Mouse (Mus musculus) ES-CJ7 (cell line): ENCODE results near the gene Cd276.
A peak's percentile ranks its signal among the peaks of the same experiment; 100 is the strongest.

Experiments
- DNase-seq: peaks from one replicate; pipeline ENCODE4 v3.0.0; 2011; ENCODE audit warnings: low read depth, low spot score

Gene Cd276

DNA sequence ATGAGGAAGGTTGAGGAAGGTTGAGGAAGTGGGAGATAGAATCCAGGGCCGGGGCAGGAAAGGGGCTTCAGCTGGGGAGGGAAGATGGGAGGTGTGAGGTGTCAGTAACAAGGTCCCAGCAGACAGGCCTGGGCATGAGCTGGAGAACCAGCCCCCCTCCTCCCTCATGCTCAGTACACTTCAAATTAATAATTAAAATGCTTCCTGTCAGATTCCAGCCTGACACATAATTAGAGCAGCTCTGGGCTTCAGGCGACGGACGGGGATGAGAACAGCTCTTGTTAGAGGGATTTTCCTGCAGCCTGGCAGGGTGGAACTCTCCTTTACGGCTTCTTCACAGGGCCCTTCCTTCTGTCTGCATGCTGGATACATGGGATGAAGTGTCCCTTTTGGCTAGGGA is 41.5 kb downstream of the Cd276 start:
- DNase-seq: no peak

DNA sequence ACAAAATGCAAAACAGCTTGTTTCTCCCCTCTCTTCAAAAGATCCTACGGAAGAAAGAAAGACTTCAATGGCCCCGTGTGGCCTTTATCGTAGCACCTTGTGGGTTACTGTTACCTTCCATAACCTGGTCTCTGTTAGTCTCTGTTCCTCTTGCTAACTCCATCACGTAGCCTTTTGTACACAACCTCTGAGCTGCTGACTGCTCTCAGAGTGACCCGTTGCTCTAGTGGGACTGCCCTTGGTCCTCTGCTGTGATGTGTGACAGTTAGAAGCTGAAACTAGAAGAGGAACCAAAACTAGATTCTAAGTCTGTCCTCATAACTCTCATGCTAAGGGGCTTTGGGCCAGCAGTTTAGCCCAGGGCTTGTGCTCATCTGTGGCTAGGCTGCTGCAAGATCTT is 44.8 kb downstream of the Cd276 start:
- DNase-seq: no peak

DNA sequence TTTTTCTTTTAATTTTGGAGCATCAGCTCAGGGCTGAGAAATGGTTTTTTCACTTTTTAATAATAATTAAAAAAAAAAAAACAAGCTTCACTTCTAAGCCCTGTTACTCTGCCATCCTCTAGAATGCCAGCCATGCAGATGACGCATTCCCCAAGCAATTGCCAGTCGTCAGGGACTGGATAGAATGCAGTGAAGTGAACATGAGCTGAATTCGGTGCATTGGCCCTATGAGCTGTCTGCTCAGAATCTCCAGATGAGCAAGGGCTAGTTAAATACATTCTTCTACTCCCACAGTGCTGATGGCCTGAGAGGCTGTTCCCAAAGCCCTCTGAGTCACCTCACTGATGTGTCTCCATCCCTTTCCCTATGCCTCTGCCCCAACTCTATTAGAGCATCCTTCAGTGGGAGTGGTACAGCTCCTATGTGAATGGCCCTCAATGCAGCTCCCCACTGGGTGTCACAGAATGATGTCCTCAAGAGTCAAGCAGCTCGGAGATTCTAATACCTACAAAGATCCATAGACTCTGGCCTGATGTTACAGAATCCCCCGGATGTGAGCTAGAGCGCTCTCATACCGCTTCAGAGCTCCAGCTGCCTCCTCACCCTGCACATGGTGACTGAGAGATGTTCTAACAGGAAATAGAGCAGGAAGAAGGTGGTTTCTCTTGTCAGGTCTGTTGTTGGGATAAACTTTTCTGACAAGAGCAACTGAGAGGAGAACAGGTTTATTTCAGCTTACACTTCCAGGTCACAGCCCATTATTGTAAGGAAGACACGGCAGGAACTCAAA is 47.8 kb downstream of the Cd276 start:
- no peak for DNase-seq

DNA sequence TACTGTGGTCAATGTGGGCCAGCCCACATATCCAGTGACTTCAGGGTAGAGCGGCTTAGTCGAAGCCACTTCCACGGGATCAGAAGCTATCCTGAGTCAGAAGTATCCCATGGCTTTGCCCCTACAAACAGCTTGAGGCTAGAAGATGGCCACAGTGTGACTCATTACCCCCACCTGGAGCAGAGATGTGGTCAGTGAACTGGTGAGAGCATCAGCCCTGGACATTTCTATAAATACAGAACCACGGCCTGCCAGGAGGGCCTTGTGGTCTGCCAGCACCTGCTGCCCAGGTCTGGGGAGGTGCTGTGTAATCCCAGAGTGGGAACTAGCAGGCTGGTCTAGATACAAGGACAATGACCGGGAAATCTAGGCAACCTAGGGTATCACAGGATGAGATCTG is 54.3 kb downstream of the Cd276 start:
- DNase-seq: no peak

DNA sequence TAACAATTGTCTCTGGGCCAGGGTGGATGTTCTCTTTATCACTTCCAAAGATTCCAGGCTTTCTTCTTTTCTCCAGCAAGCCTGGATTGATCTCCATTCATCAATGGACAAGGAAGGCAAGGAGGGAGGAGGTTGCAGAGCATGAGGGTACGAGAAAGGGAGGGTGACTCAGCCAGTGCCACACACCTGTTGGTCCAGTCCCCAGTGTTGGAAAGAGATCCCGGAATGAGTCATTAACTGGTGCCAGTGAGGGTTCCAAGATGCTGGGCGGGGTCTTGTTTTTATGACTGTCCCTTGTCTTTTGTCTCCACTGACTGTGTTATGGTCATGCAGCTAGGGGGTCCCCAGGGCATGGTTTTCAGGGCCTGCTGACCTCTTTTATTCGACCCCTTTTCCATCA is 57.3 kb downstream of the Cd276 start:
- no peak for DNase-seq

DNA sequence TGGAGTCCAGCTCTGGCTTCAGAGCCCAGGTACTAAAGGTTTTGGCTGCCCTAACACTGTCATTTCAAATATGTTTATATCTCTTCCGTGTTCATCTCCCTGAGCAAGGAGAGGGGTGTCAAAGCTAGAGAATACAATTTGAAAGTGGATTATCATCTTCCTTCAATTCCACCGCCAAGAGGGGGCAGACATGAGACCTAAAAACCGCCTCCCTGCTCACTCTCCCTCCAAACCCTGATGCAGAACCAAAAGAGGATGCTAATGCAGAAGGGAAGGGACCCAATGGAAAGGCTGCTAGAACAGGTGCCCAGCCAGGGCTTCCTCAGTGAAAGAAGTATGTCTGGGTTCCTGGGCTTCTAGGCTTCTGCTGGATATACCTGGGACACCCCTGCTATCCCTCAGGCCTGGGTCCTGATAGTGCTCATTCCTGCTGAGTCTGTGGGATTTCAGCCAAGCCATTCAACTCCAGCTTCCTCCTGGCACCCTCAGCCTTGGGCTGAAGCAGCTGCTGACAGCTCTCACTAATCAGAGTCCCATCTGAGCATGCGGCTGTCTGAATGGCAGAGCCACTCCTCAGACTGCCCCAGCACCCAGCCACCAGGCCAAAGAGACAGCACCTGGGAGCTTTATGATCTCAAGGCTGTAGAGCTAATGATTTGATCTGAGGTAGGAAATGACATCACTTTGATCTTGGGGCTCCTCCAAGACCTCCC is 58.6 kb downstream of the Cd276 start:
- DNase-seq: peak; percentile 25

DNA sequence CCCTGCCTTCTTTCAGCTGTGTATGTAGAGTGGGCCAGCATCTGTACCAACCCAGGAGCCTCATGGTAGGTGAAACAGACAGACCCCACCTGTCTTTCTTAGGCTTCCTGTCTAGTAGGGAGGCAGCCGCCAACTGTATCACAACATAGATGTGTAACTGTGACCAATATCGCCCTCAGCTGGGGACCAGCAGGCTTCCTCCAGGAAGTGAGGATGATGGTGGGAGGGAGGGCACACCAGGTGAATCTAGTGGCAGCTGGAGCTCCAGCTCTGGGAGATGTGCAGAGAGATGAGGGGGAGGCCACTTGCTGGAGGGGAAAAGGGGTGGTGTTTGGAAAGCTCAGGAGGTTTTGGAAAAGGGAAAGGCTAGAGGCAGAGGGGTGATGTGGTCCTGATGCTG is 60.2 kb downstream of the Cd276 start:
- peak; percentile 41 for DNase-seq

DNA sequence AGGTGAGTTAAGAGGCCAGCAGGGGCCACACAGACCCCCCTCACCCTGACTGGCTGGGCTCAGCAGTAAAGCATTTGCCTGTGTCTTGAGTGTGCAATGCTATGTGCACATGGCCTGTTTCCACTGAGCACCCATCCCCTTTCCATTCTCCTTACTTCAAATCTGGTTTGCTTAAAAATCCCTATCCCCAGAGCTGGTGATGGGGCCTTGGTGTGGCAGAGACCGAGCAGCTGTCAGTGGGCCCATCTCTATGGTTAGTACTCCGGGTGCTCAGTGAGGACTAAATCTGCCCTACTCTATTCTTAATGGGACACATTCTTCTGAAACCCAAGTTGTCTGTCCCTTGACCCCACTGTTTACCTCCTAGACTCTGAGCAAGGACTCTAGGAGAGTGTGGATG is 64.8 kb downstream of the Cd276 start:
- no peak for DNase-seq

DNA sequence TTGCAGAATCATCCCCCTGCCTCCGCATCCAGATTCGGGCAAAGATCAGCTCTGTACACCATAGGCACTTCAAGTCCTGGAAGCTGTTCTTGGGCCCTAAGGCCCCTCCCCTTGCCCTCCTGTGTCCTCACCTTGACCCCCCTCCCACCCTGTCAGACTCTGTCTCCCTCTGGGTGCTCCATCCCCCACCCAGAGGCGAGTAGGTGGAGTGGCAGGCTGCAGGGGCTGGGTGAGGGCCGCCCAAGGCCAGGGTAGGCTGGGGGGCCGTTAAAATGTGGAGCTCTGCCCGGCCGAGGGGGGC is 65.4 kb downstream of the Cd276 start:
- peak; percentile 58 for DNase-seq

DNA sequence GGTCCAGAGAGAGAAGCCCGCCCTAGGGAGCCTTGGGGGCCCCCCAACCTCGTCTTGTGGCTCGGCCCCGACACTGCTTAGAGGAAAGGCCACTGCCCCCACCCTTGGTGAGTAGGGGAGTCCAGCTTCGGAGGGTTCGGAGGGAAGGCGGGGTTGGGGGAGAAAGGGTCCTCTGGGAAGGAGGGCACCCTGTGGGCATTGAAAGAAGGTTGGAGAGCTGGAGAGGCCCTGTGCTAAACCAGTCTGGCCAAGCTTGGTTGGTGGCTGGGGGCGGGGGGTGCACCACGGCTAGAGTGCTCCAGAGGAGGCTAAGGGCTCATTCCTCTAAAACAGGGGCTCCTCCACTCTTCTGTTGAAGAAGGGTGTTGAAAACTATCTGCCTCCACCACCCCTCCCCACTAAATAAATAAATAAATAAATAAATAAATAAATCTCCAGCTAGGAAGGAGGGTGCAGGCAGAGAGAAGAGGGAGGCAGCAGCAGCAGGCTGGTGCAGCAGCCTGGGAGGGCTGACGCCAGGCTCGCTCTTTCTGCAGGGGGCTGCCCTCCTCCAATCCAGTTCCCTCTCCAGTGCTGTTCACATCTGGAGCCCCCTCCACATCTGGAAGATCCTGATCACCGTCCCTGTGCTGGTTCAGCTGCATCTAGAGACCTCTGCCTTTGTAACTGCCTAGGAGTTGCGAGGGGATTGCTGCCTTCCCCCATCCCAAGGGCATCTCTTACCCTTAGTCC is 65.9 kb downstream of the Cd276 start:
- DNase-seq: no peak

DNA sequence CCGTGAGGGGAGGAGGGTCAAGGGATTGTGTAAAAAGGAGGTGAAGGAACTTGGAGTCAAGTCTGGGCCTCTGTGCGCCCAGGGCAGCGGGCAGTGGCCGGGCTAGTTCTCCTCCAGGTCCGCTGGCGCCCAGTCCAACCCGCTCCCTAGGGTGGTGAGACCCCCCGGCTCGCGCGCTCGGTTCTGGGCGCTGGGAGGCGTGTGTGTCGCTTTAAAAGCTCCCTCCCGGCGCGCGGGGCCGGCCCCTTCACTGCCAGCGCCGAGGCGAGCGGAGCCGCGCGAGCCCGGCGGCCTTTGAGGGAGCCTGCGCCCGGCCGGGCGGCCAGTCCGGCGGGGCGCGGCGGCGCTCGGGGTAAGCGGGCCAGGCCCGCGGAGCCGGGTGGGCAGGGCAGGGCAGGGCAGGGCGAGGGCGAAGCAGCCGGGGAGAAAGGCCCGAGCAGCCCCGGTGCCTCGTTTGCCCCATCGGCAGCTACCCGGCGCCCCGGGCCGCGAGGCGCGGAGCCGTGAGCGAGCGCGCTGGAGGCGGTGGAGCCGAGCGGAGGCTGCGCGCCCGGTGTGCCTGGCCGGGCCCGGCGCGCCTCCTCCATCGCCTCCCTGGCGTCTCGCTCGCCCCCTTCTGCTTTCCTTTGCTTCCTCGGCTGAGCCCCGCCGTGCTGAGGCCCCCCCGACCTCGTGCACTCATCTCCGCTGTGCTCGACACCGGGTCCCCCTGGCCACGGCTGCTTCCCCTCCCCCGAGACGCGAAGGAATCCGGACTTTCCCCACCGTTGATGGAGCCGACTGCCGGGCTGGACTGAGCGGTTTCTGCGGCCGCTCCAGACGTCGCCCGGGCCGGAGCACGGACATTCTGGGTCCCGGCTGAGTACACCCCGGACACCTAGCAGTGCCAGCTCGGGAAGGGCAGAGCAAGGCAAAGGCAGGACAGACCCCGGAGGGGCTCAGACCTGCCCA is 67.1 kb downstream of the Cd276 start, which contains the start of gene Insyn1:
Gene Insyn1 (plus strand): TSS at position 753 of the 951 bp plus-strand sequence.
- no peak for DNase-seq

DNA sequence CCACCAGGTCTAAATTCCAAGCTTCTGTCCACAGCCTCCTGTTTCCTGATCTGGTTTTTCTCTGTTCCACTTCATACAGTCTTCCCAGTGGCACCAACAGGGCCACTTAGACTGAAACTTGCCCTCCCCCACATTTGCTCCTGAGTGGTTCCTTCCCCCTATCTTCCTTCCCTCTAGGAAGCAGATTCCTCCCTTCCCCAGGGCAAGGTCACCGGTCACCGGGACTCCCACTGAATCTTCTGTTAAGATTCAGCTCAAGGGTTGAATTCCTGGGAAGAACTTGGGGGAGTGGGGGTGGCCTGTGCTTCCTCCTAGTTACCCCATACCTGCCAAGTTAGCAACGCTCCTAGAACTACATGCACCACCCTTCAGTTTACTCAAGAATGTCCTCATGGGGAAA is 68.2 kb downstream of the Cd276 start:
- DNase-seq: peak; percentile 85
